Mouse (Mus musculus) ES-CJ7 (cell line): Measurements from ENCODE around the gene Flvcr2.

Experiments used
- DNase-seq: peaks from one replicate; pipeline ENCODE4 v3.0.0; 2011; ENCODE audit warnings: low read depth, low spot score

The Flvcr2 gene

DNA sequence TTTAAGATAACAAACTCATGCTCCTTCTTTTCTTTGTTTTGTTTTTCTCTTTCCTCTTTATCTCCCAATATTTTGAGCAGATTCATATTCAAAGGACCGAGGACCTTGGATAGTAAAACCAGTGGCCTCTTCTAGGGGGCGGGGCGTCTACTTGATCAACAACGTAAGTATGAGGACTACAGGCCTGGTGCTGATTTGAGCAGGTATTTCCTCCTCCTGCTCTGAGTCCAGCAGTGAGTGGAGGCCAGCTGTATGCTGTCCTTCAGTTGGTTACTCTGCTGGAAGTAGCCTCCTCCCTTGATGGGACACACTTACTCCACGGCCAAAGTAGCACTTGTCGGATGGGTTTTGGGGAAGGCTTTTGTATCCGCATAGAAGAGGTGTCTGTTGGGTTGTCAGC is 111.0 kb downstream of the Flvcr2 start:
- no peak for DNase-seq

DNA sequence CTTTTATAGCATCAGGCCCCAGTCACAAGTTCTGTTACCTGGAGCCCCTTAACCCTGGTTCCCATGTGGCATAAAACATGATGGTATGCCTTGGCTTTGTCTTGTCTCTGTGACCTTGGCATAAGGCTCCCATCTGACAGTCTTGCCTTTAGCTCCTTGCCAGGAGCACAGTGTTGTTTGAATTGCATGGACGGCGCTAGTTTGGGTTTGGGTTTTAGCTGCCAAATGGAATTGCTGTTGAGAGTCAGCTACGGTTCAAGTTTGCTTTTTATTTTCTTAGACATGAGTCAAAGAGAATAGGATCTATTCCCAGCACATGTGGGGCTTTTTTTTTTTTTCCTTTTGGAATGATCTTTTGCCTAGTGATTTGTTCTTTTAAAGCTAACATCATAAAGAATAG is 112.8 kb downstream of the Flvcr2 start:
- no peak for DNase-seq

DNA sequence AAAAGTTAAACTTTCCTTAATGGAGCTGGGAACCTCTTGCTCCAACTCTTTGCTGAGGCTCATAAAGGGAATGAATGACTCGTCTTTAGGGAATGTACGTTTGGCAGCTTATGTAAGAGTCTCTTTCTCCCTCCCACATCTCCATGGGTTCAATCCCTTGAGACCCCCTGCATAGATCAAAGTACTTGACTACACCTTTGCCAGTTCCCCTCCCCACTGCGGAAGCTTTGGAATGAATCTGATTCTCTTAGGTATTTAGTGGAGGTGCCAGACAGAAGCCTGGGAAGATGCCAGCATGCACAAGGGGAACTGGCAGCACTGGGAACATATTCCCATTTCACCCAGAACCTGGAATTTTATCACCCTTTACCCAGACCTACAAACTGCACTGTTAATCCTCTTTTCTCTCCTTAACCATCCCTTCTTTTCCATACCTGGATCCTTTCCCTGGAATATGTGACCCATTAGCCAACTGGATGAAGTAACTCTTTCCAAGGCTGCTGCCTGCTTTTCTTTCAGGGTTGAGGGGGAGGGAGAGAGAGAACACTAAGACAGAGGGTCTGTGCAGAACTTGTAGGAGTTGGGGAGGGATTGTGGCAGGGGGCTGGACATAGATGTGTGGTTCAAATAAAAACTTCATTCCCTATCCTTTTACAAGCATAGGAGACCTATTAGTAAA is 113.3 kb downstream of the Flvcr2 start:
- DNase-seq = no peak

GRCm38 (mm10) chr12:85862514-85862913 is 116.2 kb downstream of the Flvcr2 start:
- DNase-seq = no peak
